Mouse (Mus musculus) CH12.LX (cell line): Measurements from ENCODE around the gene Lamtor2. TPM values are rescaled to one million over a fixed set of nuclear protein-coding genes. Genes with fewer than 3 reads are reported as not detected.

Experiments
- DNase-seq: peaks from one replicate; pipeline ENCODE4 v3.0.0-alpha.2; 2013; ENCODE audit errors: extremely low read depth
- H3K27ac ChIP-seq: 2 replicates; pipeline ENCODE4 v1.5.1; 2012; ENCODE audit warnings: low read depth, mild to moderate bottlenecking, control low read depth, moderate library complexity; ENCODE audit not compliant: insufficient read depth
- H3K27me3 ChIP-seq: replicated peaks from 2 replicates; pipeline ENCODE3; 2012; ENCODE audit warnings: inconsistent platforms
- H3K36me3 ChIP-seq, 2 experiments: replicated peaks in 1 of 2; 2 replicates each; pipeline versions ENCODE3 to v1.6.1; 2012; ENCODE audit warnings: inconsistent platforms in 1 of 2, low read length in 1 of 2, mild to moderate bottlenecking in 1 of 2, mixed read lengths in 1 of 2, moderate library complexity in 1 of 2; ENCODE audit not compliant: control insufficient read depth in 1 of 2, insufficient read depth in 1 of 2
- H3K4me1 ChIP-seq, 2 experiments: 2 replicates each; pipeline ENCODE4 v1.6.1; 2012; ENCODE audit warnings: inconsistent platforms in 1 of 2, moderate library complexity in 1 of 2; ENCODE audit not compliant: insufficient read depth in 2 of 2, control insufficient read depth in 1 of 2
- H3K4me2 ChIP-seq: 2 replicates; pipeline ENCODE4 v1.6.1; 2012; ENCODE audit warnings: low read depth, mild to moderate bottlenecking, control low read depth; ENCODE audit not compliant: poor library complexity, insufficient read depth, severe bottlenecking
- H3K4me3 ChIP-seq, 3 experiments: fragments of 150-350 bp in 1 of 3; sonication (generic) in 1 of 3; replicated peaks in 1 of 3; 2 replicates each; pipeline versions ENCODE3 to v1.5.1; 2011 to 2012; ENCODE audit warnings: low read depth in 2 of 3, low read length in 2 of 3, mild to moderate bottlenecking in 2 of 3, moderate library complexity in 2 of 3, control low read depth in 1 of 3, improper control_type of control experiment in 1 of 3, inconsistent platforms in 1 of 3, mixed read lengths in 1 of 3; ENCODE audit not compliant: poor library complexity in 1 of 3
- H3K79me2 ChIP-seq: replicated peaks from 2 replicates; pipeline ENCODE4 v1.6.1; 2012; ENCODE audit warnings: mild to moderate bottlenecking, moderate library complexity; ENCODE audit not compliant: control insufficient read depth, poor library complexity, insufficient read depth, severe bottlenecking; ENCODE audit errors: extremely low read depth
- H3K9ac ChIP-seq: 2 replicates; pipeline ENCODE4 v1.6.1; 2012; ENCODE audit warnings: low read depth, mild to moderate bottlenecking, control low read depth, moderate library complexity; ENCODE audit not compliant: insufficient read depth
- H3K9me3 ChIP-seq: replicated peaks from 2 replicates; pipeline ENCODE3; 2012; ENCODE audit warnings: low read length, inconsistent platforms, mixed read lengths
- BHLHE40 ChIP-seq: IDR thresholded peaks from 2 replicates; pipeline ENCODE4 v1.6.1; 2011; ENCODE audit warnings: mild to moderate bottlenecking, low read depth, low read length, improper control_type of control experiment
- CHD1 ChIP-seq: IDR thresholded peaks from 2 replicates; pipeline ENCODE4 v1.6.1; 2012; ENCODE audit warnings: low read depth, low read length, improper control_type of control experiment, inconsistent platforms
- CHD2 ChIP-seq: IDR thresholded peaks from 2 replicates; pipeline ENCODE4 v1.6.1; 2011; ENCODE audit warnings: low read length, improper control_type of control experiment
- MAFK ChIP-seq: IDR thresholded peaks from 2 replicates; pipeline ENCODE4 v1.6.1; 2011; ENCODE audit warnings: low read length, improper control_type of control experiment; ENCODE audit not compliant: insufficient replicate concordance
- MAX ChIP-seq: IDR thresholded peaks from 2 replicates; pipeline ENCODE4 v1.6.1; 2011; ENCODE audit warnings: low read length, improper control_type of control experiment
- MAZ ChIP-seq: IDR thresholded peaks from 2 replicates; pipeline ENCODE4 v1.6.1; 2012; ENCODE audit warnings: low read depth, mild to moderate bottlenecking, inconsistent platforms, low read length, improper control_type of control experiment, moderate library complexity
- MEF2A ChIP-seq: IDR thresholded peaks from 2 replicates; pipeline ENCODE4 v1.6.1; 2014; ENCODE audit warnings: low read depth, mild to moderate bottlenecking, inconsistent platforms, low read length, improper control_type of control experiment, borderline replicate concordance
- NELFE ChIP-seq: IDR thresholded peaks from 2 replicates; pipeline ENCODE4 v1.6.1; 2011; ENCODE audit warnings: low read depth, low read length, improper control_type of control experiment
- POLR2A ChIP-seq: IDR thresholded peaks from 2 replicates; pipeline ENCODE4 v1.6.1; 2011; ENCODE audit warnings: low read depth, mild to moderate bottlenecking, improper control_type of control experiment, low read length
- SIN3A ChIP-seq: IDR thresholded peaks from 2 replicates; pipeline ENCODE4 v1.6.1; 2012; ENCODE audit warnings: low read length, improper control_type of control experiment, inconsistent platforms
- SMC3 ChIP-seq: IDR thresholded peaks from 2 replicates; pipeline ENCODE4 v1.6.1; 2011; ENCODE audit warnings: low read depth, low read length, improper control_type of control experiment
- TBP ChIP-seq: conservative IDR thresholded peaks from 2 replicates; pipeline ENCODE4 v1.6.1; 2011; ENCODE audit warnings: low read depth, low read length, improper control_type of control experiment
- TCF12 ChIP-seq: IDR thresholded peaks from 2 replicates; pipeline ENCODE4 v1.6.1; 2014; ENCODE audit warnings: low read depth, mild to moderate bottlenecking, inconsistent platforms, low read length, improper control_type of control experiment
- UBTF ChIP-seq: IDR thresholded peaks from 2 replicates; pipeline ENCODE4 v1.6.1; 2012; ENCODE audit warnings: low read depth, mild to moderate bottlenecking, inconsistent platforms, low read length, improper control_type of control experiment, moderate library complexity
- USF1 ChIP-seq: IDR thresholded peaks from 2 replicates; pipeline ENCODE4 v1.6.1; 2014; ENCODE audit warnings: low read depth, mild to moderate bottlenecking, inconsistent platforms, low read length, improper control_type of control experiment
- ZC3H11A ChIP-seq: IDR thresholded peaks from 2 replicates; pipeline ENCODE4 v1.6.1; 2012; ENCODE audit warnings: low read depth, mild to moderate bottlenecking, inconsistent platforms, low read length, improper control_type of control experiment
- ZKSCAN1 ChIP-seq: IDR thresholded peaks from 2 replicates; pipeline ENCODE4 v1.6.1; 2012; ENCODE audit warnings: low read depth, inconsistent platforms, low read length, improper control_type of control experiment, borderline replicate concordance
- ZMIZ1 ChIP-seq: IDR thresholded peaks from 2 replicates; pipeline ENCODE4 v1.6.1; 2012; ENCODE audit warnings: low read depth, mild to moderate bottlenecking, inconsistent platforms, low read length, improper control_type of control experiment
- dilution Hi-C: fragments of 300-500 bp; cut with MboI; formaldehyde crosslinking; loops from 2 replicates; pipeline ENCODE4 v1.14.3; 2020; ENCODE audit warnings: low sequenced_read_pairs; ENCODE audit not compliant: extremely low pct_unique_long_range_greater_than_20kb, extremely low pct_ligation_motif_present
- in situ Hi-C: fragments of 300-500 bp; cut with MboI; formaldehyde crosslinking; loops from 3 replicates; pipeline ENCODE4 v1.14.3; 2019; ENCODE audit warnings: low sequenced_read_pairs, low pct_ligation_motif_present, low pct_unique_long_range_greater_than_20kb, mixed read lengths
- polyA plus RNA-seq: library from polyadenylated mRNA; unstranded; fragments of >175 nt; gene quantifications from 2 replicates; pipeline ENCODE4 v1.2.1, GENCODE M21; 2012; ENCODE audit warnings: low read depth; ENCODE audit not compliant: insufficient read length
- total RNA-seq, 2 experiments: library from RNA; depleted of rRNA; stranded (reverse); fragments of 300-350 nt in 1 of 2; fragments of >200 nt in 1 of 2; gene quantifications; 2 replicates each; pipeline ENCODE4 v1.2.3; 2012 to 2014

Gene Lamtor2
- total and polyA plus RNA-seq, 3 experiments = 44.0 to 96.6 (median 56.0) TPM

DNA sequence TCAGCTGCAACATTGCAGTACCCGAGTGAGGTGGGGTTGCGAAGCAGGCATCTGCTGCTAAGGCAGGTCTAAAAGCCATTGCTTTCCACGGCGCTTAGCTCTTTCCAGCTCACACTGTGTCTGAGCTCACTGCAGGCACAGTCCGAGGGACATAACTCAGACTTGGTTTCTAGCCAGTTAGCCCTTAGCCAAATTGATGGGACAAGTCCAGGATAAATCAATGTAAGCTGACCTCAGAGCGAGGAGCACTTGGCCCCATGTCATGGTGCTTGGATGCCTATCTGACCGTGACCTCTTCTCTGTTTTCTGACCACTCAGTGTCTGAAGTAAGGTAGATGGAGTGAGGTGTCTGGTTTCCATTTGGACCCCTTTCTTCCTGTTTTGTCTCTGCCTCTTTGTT lies 11.1 kb upstream of the Lamtor2 start:
- TF ChIP-seq POLR2A (no peak), SIN3A (no peak), MAX (no peak), CHD2 (no peak), ZMIZ1 (no peak), MAZ (no peak), BHLHE40 (no peak), UBTF (no peak), CHD1 (no peak), TCF12 (no peak), ZKSCAN1 (no peak), TBP (no peak), MEF2A (no peak), NELFE (no peak)
- Histone ChIP-seq H3K79me2 (no peaks in the 10 kb centered on the region), H3K27ac (no peak overlapping the region), H3K27me3 (no peaks in the 10 kb centered on the region), H3K9ac (no peak overlapping the region), H3K4me2 (no peak overlapping the region), H3K36me3 (peaks cover 80 to 98% of the 10 kb centered on the region in 2 experiments), H3K4me3 (no peak overlapping the region), H3K9me3 (no peaks in the 10 kb centered on the region), H3K4me1 (peaks cover 0 to 3% of the 10 kb centered on the region in 2 experiments; a peak in 1 of 4 replicates)
- dilution Hi-C loops = no loop called here
- in situ Hi-C loops = no loop called here
- no peak for DNase-seq

DNA sequence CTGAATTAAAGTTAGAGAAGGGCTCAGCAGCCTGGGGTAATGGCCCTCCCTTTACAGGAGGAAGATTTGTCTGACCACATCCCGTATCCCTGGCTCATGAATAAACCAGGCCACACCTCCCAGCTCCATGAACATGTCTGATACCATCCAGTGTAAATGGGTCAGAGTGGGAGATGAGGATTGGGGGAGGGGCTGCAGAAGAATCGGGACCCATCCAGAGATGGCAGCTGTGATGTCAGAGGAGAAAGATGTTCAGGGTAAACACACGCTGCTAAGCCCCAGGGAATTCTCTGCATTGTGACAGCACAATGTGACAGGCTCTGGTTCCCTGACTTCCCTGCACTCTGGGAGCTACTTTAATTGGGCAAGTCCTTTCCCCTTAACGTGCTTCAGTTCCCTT lies 10.6 kb upstream of the Lamtor2 start:
- no peak for TF ChIP-seq SMC3
- TF ChIP-seq ZC3H11A = no peak
- no peak for TF ChIP-seq USF1
- no peak for TF ChIP-seq MAFK
- TF ChIP-seq CHD2 = no peak
- TF ChIP-seq BHLHE40 = no peak
- no peak overlapping the region for H3K27ac ChIP-seq
- H3K4me3 ChIP-seq = no peak overlapping the region
- no peak for DNase-seq
- no peak overlapping the region for H3K4me2 ChIP-seq
- H3K9ac ChIP-seq = no peak overlapping the region
- H3K36me3 ChIP-seq = peaks cover 75 to 97% of the 10 kb centered on the region in 2 experiments
- dilution Hi-C loops (no loop called here), in situ Hi-C loops (no loop called here)
- H3K9me3 ChIP-seq = no peaks in the 10 kb centered on the region
- no peaks in the 10 kb centered on the region for H3K27me3 ChIP-seq
- H3K4me1 ChIP-seq = peaks cover 0 to 3% of the 10 kb centered on the region in 2 experiments; a peak in 1 of 4 replicates
- H3K79me2 ChIP-seq = no peaks in the 10 kb centered on the region
